Mouse (Mus musculus) embryonic facial prominence, embryonic 11.5 days (tissue): ENCODE results near the gene Zfp768. TPM values are rescaled to one million over a fixed set of nuclear protein-coding genes. Genes with fewer than 3 reads are reported as not detected.

Experiments
- polyA plus RNA-seq: library from polyadenylated mRNA; unstranded; fragments of >200 nt; fragmentation: Nextera tagmentation; extraction: Ambion mirVana; gene quantifications from 2 replicates; pipeline ENCODE4 v1.2.1, GENCODE M21; 2014

The Zfp768 gene
- polyA plus RNA-seq, 1 experiment from 2014 or later, result 6.1 TPM

Other genes starting within 250 kb of the Zfp768 start
- gene Qprt, start 223.4 kb downstream of the Zfp768 start, polyA plus RNA-seq, result 2.5 and 3.0 TPM in 2 replicates
- not detected in 2 replicates for gene Spn, start 207.8 kb downstream of the Zfp768 start, polyA plus RNA-seq
- 71.8 and 74.0 TPM in 2 replicates for gene Cd2bp2, start 149.5 kb downstream of the Zfp768 start, polyA plus RNA-seq
- gene Tbc1d10b, start 137.1 kb downstream of the Zfp768 start, polyA plus RNA-seq, result 15.8 and 19.2 TPM in 2 replicates
- 19.8 and 22.8 TPM in 2 replicates for gene Mylpf, start 136.7 kb downstream of the Zfp768 start, polyA plus RNA-seq
- gene Zfp553, start 112.5 kb downstream of the Zfp768 start, polyA plus RNA-seq, result 20.9 and 22.5 TPM in 2 replicates
- gene Sept1, start 112.5 kb downstream of the Zfp768 start, polyA plus RNA-seq, result 21.0 and 24.6 TPM in 2 replicates
- 63.2 and 65.3 TPM in 2 replicates for gene Zfp771, start 101.3 kb downstream of the Zfp768 start, polyA plus RNA-seq
- 253 and 266 TPM in 2 replicates for gene Dctpp1, start 84.9 kb downstream of the Zfp768 start, polyA plus RNA-seq
- gene Sephs2, start 71.5 kb downstream of the Zfp768 start, polyA plus RNA-seq, result 92.4 and 102 TPM in 2 replicates
- gene Itgal, start 49.3 kb downstream of the Zfp768 start, polyA plus RNA-seq, result 0.59 and 1.2 TPM in 2 replicates
- gene Zfp747, start 30.5 kb upstream of the Zfp768 start, polyA plus RNA-seq, result 5.6 and 7.8 TPM in 2 replicates
- gene 9130019O22Rik, start 41.6 kb upstream of the Zfp768 start, polyA plus RNA-seq, result 6.7 and 7.1 TPM in 2 replicates
- gene E430018J23Rik, start 48.0 kb upstream of the Zfp768 start, polyA plus RNA-seq, result 6.1 TPM in 2 replicates
- 7.9 and 8.2 TPM in 2 replicates for gene Zfp764, start 61.2 kb upstream of the Zfp768 start, polyA plus RNA-seq
- 27.3 and 29.8 TPM in 2 replicates for gene Zfp688, start 76.5 kb upstream of the Zfp768 start, polyA plus RNA-seq
- 11.7 and 12.4 TPM in 2 replicates for gene Zfp689, start 103.6 kb upstream of the Zfp768 start, polyA plus RNA-seq
- 54.8 and 58.5 TPM in 2 replicates for gene Prr14, start 114.0 kb upstream of the Zfp768 start, polyA plus RNA-seq
- 8.9 and 10.2 TPM in 2 replicates for gene Fbrs, start 133.6 kb upstream of the Zfp768 start, polyA plus RNA-seq
- 41.9 and 47.5 TPM in 2 replicates for gene Srcap, start 166.4 kb upstream of the Zfp768 start, polyA plus RNA-seq
- 16.1 and 16.3 TPM in 2 replicates for gene Gm42715, start 174.0 kb upstream of the Zfp768 start, polyA plus RNA-seq
- gene Tmem265, start 215.8 kb upstream of the Zfp768 start, polyA plus RNA-seq, result 4.8 and 5.7 TPM in 2 replicates
- 42.9 and 45.8 TPM in 2 replicates for gene Phkg2, start 227.8 kb upstream of the Zfp768 start, polyA plus RNA-seq
- 13.6 and 14.1 TPM in 2 replicates for gene Ccdc189, start 243.0 kb upstream of the Zfp768 start, polyA plus RNA-seq
- gene Rnf40, start 243.2 kb upstream of the Zfp768 start, polyA plus RNA-seq, result 31.7 and 31.8 TPM in 2 replicates